Mouse (Mus musculus): Measurements from ENCODE around the gene Man1c1.

DNA sequence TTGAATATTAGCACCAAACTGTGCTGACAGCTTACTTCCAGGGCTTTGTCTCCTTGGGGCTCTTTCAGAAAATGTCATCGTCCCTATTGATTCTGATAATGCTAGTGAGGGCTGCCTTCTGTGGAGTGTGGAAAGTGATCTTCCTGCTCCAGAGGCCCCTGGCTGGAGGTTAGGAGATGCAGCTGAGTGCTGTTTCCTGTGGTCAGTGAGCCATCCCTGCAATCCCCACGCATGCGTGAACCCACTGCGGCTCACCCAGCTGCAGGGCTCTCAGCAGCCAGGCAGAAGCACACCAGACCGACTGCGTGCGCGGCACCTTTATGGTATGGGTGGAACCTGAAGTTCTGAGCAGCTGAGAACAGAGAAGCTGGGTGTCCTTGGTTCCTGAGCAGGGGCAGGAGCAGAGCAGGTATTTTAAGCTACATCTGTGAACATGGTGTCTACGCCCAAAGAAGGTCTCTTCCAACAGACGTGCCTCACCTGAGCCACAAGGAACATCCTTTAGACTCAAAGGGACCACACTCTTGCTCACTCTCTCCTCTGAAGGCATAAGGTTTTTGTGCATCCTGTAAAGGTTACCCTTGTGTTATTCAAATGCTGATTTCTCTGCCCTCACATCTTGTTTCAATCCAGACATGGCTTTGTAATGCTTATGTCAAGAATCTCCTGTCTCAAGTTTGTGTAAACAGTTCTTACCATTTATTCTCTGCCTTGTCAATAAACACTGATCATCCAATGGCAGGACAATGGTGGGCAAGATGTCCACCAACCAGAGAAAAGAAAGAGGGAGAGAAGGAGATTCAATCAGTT lies 75.3 kb downstream of the Man1c1 start:
- TF ChIP-seq CTCF (IDR thresholded peaks at IDR 0.05; ENCODE audit: low read depth) (no peak), EP300 (IDR thresholded peaks at IDR 0.05; ENCODE audit: low read depth) (no peak)
